17 mouse cellular contexts compared by ENCODE assay signal in genomic region chr12:9578591-9578990, GRCm38 (mm10). TPM values are rescaled to one million over a fixed set of nuclear protein-coding genes. Genes with fewer than 3 reads are reported as not detected.
DNase-seq lines count a peak whose midpoint lies in the region; ATAC-seq lines count a peak whose summit lies in the region.
"Had no signal": no experiment of that assay in that cellular context is flagged by ENCODE, and none has a peak within 500 bp of the region (broad histone marks: within the 10 kb centered on the region; RNA-seq: fewer than 3 reads in every experiment).

No protein-coding gene starts in this region.

- peaks cover 31% of the 10 kb centered on the region for H3K4me1 ChIP-seq in hindbrain, embryonic 10.5 days (replicated peaks)
- 0 out of 2 replicates have a peak, but pooled peaks cover 5% of the 10 kb centered on the region for H3K4me1 ChIP-seq in hindbrain, embryonic 14.5 days (replicated peaks; ENCODE audit: control insufficient read depth, insufficient read depth, low read length)
- H3K4me1 ChIP-seq in neural tube, embryonic 15.5 days, result peaks cover 34% of the 10 kb centered on the region
- H3K4me1 ChIP-seq in limb, embryonic 12.5 days (replicated peaks), result peaks cover 63% of the 10 kb centered on the region
- H3K4me1 ChIP-seq: liver, embryonic 13.5 days had no signal

- 11% methylated on average over 4 of the region's 4 CpGs for WGBS in hindbrain, embryonic 10.5 days
- WGBS in hindbrain, embryonic 14.5 days, result 7% methylated on average over 4 of the region's 4 CpGs
- WGBS in neural tube, embryonic 15.5 days, result 6% methylated on average over 4 of the region's 4 CpGs
- WGBS in limb, embryonic 12.5 days, result 32% methylated on average over 4 of the region's 4 CpGs

- peaks cover 100% of the 10 kb centered on the region for H3K27me3 ChIP-seq in hindbrain, embryonic 10.5 days (ENCODE audit: insufficient read depth, poor library complexity, severe bottlenecking)
- H3K27me3 ChIP-seq in hindbrain, embryonic 14.5 days (ENCODE audit: control insufficient read depth, insufficient read depth, low read length), result peaks cover 99% of the 10 kb centered on the region
- peaks cover 93% of the 10 kb centered on the region for H3K27me3 ChIP-seq in neural tube, embryonic 15.5 days (replicated peaks)
- peaks cover 99% of the 10 kb centered on the region for H3K27me3 ChIP-seq in limb, embryonic 12.5 days

- no peak overlapping the region for H3K4me2 ChIP-seq in hindbrain, embryonic 14.5 days (replicated peaks)
- H3K4me2 ChIP-seq in neural tube, embryonic 15.5 days, result no peak overlapping the region
- H3K4me2 ChIP-seq in limb, embryonic 12.5 days, result peak overlapping the region; percentile 76
- H3K4me2 ChIP-seq: forebrain, embryonic 15.5 days; hindbrain, embryonic 13.5 days; liver, embryonic 13.5 days; neural tube, embryonic 13.5 days had no signal

- H3K27ac ChIP-seq in hindbrain, embryonic 10.5 days, result no peak overlapping the region
- no peak overlapping the region for H3K27ac ChIP-seq in hindbrain, embryonic 14.5 days
- H3K27ac ChIP-seq in neural tube, embryonic 15.5 days (replicated peaks), result no peak overlapping the region
- H3K27ac ChIP-seq in limb, embryonic 12.5 days, result 0 out of 2 replicates have a peak overlapping the region, but pooled peaks have one; percentile 17
- H3K27ac ChIP-seq: forebrain, embryonic 15.5 days; hindbrain, embryonic 13.5 days; liver, embryonic 13.5 days; neural tube, embryonic 13.5 days had no signal

- no peak overlapping the region for H3K9ac ChIP-seq in hindbrain, embryonic 14.5 days
- no peak overlapping the region for H3K9ac ChIP-seq in neural tube, embryonic 15.5 days (replicated peaks)
- peak overlapping the region; percentile 85; the same call in 1 of the 2 replicates for H3K9ac ChIP-seq in limb, embryonic 12.5 days (replicated peaks)
- H3K9ac ChIP-seq: forebrain, embryonic 15.5 days; hindbrain, embryonic 13.5 days; liver, embryonic 13.5 days; neural tube, embryonic 13.5 days had no signal

- DNase-seq in hindbrain, embryonic 10.5 days (ENCODE audit: low spot score), result peak; percentile 5
- no peak for DNase-seq in hindbrain, embryonic 14.5 days (ENCODE audit: low spot score)
- DNase-seq in neural tube, embryonic 10.5 days (ENCODE audit: extremely low spot score, low spot score), result peak; percentile 34
- no peak for DNase-seq in layer of hippocampus, postnatal 36 days
- DNase-seq in layer of hippocampus, adult 9-11 months, result no peak
- DNase-seq: cerebellum, postnatal 25 days; kidney, adult 9 months; liver, embryonic 13.5 days; thymus, postnatal 4 days had no signal

- no peaks in the 10 kb centered on the region for H3K9me3 ChIP-seq in hindbrain, embryonic 10.5 days
- no peaks in the 10 kb centered on the region for H3K9me3 ChIP-seq in hindbrain, embryonic 14.5 days (ENCODE audit: control insufficient read depth, low read length)
- H3K9me3 ChIP-seq in neural tube, embryonic 15.5 days (replicated peaks), result no peaks in the 10 kb centered on the region
- no peaks in the 10 kb centered on the region for H3K9me3 ChIP-seq in limb, embryonic 12.5 days
- H3K9me3 ChIP-seq: forebrain, embryonic 15.5 days; hindbrain, embryonic 13.5 days; liver, embryonic 13.5 days; neural tube, embryonic 13.5 days had no signal

- H3K4me3 ChIP-seq in hindbrain, embryonic 10.5 days, result no peak overlapping the region
- H3K4me3 ChIP-seq in hindbrain, embryonic 14.5 days (replicated peaks; ENCODE audit: low read length), result no peak overlapping the region
- H3K4me3 ChIP-seq in neural tube, embryonic 15.5 days (replicated peaks), result no peak overlapping the region
- peak overlapping the region; percentile 61 for H3K4me3 ChIP-seq in limb, embryonic 12.5 days (replicated peaks)
- H3K4me3 ChIP-seq: erythroblast, embryonic 14.5 days; forebrain, embryonic 15.5 days; hindbrain, embryonic 13.5 days; liver, embryonic 13.5 days; megakaryocyte, embryonic 14.5 days; neural tube, embryonic 13.5 days had no signal

- ATAC-seq in hindbrain, embryonic 14.5 days (ENCODE audit: low FRiP score), result no peak
- ATAC-seq in neural tube, embryonic 15.5 days (ENCODE audit: low FRiP score), result no peak
- ATAC-seq in limb, embryonic 12.5 days (ENCODE audit: insufficient number of reproducible peaks, insufficient read depth, low FRiP score, low TSS enrichment, low read depth), result no peak
- ATAC-seq: forebrain, embryonic 15.5 days; lung, postnatal 0 days had no signal

- no peaks in the 10 kb centered on the region for H3K36me3 ChIP-seq in hindbrain, embryonic 10.5 days
- H3K36me3 ChIP-seq in hindbrain, embryonic 14.5 days (replicated peaks; ENCODE audit: control insufficient read depth, insufficient read depth), result no peaks in the 10 kb centered on the region
- no peaks in the 10 kb centered on the region for H3K36me3 ChIP-seq in neural tube, embryonic 15.5 days
- peaks cover 4% of the 10 kb centered on the region; the same call in 1 of the 2 replicates for H3K36me3 ChIP-seq in limb, embryonic 12.5 days
- H3K36me3 ChIP-seq: forebrain, embryonic 15.5 days; hindbrain, embryonic 13.5 days; liver, embryonic 13.5 days; neural tube, embryonic 13.5 days had no signal

RNA-seq across cellular contexts. Expression of gene Osr1, which starts 8.7 kb away (rescaled TPM):
- 5.1 and 7.8 TPM in 2 replicates for polyA plus RNA-seq in hindbrain, embryonic 10.5 days (2016; fragmentation: Nextera tagmentation; extraction: Ambion mirVana)
- polyA plus RNA-seq in hindbrain, embryonic 14.5 days (2014; fragmentation: Nextera tagmentation; extraction: Ambion mirVana), result 9.6 and 13.2 TPM in 2 replicates
- 6.6 and 11.1 TPM in 2 replicates for polyA plus RNA-seq in neural tube, embryonic 15.5 days (2015; fragmentation: Nextera tagmentation; extraction: Ambion mirVana)
- polyA plus RNA-seq in limb, embryonic 12.5 days (2016; fragmentation: Nextera tagmentation; extraction: Ambion mirVana), result 47.8 and 66.8 TPM in 2 replicates
- total RNA-seq in layer of hippocampus, postnatal 36 days (2021), result 1 to 10 TPM; 3.1 to 4.1 TPM
- polyA plus RNA-seq: erythroblast, embryonic 14.5 days had no signal

Comparison
In these comparisons a context has a peak if more than half of its experiments do, and no peak if none do; other contexts are left out.
1. DNase-seq: peak in hindbrain, embryonic 10.5 days (single experiment) and neural tube, embryonic 10.5 days (single experiment); none in hindbrain, embryonic 14.5 days (single experiment), layer of hippocampus, postnatal 36 days (0 of 2) and layer of hippocampus, adult 9-11 months (single experiment).